Mouse (Mus musculus) heart, embryonic 16.5 days (tissue): ENCODE data around the gene Kbtbd13. TPM values are rescaled to one million over a fixed set of nuclear protein-coding genes. Genes with fewer than 3 reads are reported as not detected.

Source experiments
- ATAC-seq: fragments of 200-750 bp; cut with Nextera tagmentation; replicated peaks from 2 replicates; pipeline ENCODE4 v1.8.0; 2017; ENCODE audit warnings: moderate number of reproducible peaks; ENCODE audit not compliant: insufficient read depth, low FRiP score; ENCODE audit errors: extremely low read depth
- H3K27ac ChIP-seq: fragments of 300-500 bp; sonication (generic); 2 replicates; pipeline ENCODE4 v1.5.1; 2014; ENCODE audit warnings: mild to moderate bottlenecking, low read length, control low read depth, moderate library complexity
- H3K27me3 ChIP-seq: fragments of 300-500 bp; sonication (generic); 2 replicates; pipeline ENCODE4 v1.6.1; 2014; ENCODE audit warnings: low read length, mixed read lengths; ENCODE audit not compliant: control insufficient read depth, insufficient read depth
- H3K36me3 ChIP-seq: fragments of 300-500 bp; sonication (generic); 2 replicates; pipeline ENCODE4 v1.6.1; 2014; ENCODE audit not compliant: control insufficient read depth, insufficient read depth
- H3K4me1 ChIP-seq: fragments of 300-500 bp; sonication (generic); 2 replicates; pipeline ENCODE4 v1.6.1; 2014; ENCODE audit warnings: low read length, mixed read lengths; ENCODE audit not compliant: control insufficient read depth, insufficient read depth
- H3K4me2 ChIP-seq: fragments of 300-500 bp; sonication (generic); 2 replicates; pipeline ENCODE4 v1.6.1; 2014; ENCODE audit warnings: low read depth, mild to moderate bottlenecking, control low read depth, low read length
- H3K4me3 ChIP-seq: fragments of 300-500 bp; sonication (generic); 2 replicates; pipeline ENCODE4 v1.5.1; 2014; ENCODE audit warnings: mild to moderate bottlenecking, control low read depth, low read length
- H3K9ac ChIP-seq: fragments of 300-500 bp; sonication (generic); 2 replicates; pipeline ENCODE4 v1.6.1; 2014; ENCODE audit warnings: low read length, control low read depth
- H3K9me3 ChIP-seq: fragments of 300-500 bp; sonication (generic); replicated peaks from 2 replicates; pipeline ENCODE4 v1.6.1; 2016; ENCODE audit warnings: low read length; ENCODE audit not compliant: control insufficient read depth
- WGBS: fragments of 180-500 bp; shearing (Covaris S2); extraction: QIAGEN DNeasy Blood & Tissue Kit; methylation state at CpG from one replicate; pipeline ENCODE4 v1.1.7; 2014; 5-methylcytosine and 5-hydroxymethylcytosine counted together
- polyA plus RNA-seq: library from polyadenylated mRNA; unstranded; fragments of >200 nt; fragmentation: Nextera tagmentation; extraction: Ambion mirVana; gene quantifications from 2 replicates; pipeline ENCODE4 v1.2.1, GENCODE M21; 2015

Gene Kbtbd13
- polyA plus RNA-seq, 1 experiment from 2014 or later: 1.4 TPM

DNA sequence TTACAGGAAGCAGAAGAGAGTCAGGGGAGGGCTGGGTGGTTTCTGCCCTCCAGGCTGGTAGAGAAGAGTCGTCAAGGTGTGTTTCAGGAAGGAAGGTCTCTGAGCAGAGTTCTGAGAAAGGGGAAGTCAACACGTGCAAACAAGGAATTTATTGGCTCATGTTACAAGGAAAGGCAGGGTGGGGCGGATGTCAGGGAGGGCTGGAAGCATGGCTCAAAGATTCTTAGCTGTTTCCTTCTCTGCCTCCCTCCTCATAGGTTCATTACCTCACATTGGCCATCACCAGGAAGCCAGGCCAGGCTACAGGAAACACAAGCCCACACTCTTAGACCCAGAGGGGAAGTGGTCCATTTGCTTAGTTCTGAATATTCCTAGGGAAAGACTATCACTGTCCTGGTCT lies 32.9 kb upstream of the Kbtbd13 start:
- no peak overlapping the region for H3K9ac ChIP-seq
- H3K9me3 ChIP-seq: no peaks in the 10 kb centered on the region
- H3K36me3 ChIP-seq: no peaks in the 10 kb centered on the region
- H3K4me2 ChIP-seq: no peak overlapping the region
- no peaks in the 10 kb centered on the region for H3K4me1 ChIP-seq
- no peak overlapping the region for H3K27ac ChIP-seq
- WGBS: 25% methylated on average over 3 of the region's 3 CpGs
- no peak overlapping the region for H3K4me3 ChIP-seq
- H3K27me3 ChIP-seq: no peaks in the 10 kb centered on the region
- no peak for ATAC-seq

DNA sequence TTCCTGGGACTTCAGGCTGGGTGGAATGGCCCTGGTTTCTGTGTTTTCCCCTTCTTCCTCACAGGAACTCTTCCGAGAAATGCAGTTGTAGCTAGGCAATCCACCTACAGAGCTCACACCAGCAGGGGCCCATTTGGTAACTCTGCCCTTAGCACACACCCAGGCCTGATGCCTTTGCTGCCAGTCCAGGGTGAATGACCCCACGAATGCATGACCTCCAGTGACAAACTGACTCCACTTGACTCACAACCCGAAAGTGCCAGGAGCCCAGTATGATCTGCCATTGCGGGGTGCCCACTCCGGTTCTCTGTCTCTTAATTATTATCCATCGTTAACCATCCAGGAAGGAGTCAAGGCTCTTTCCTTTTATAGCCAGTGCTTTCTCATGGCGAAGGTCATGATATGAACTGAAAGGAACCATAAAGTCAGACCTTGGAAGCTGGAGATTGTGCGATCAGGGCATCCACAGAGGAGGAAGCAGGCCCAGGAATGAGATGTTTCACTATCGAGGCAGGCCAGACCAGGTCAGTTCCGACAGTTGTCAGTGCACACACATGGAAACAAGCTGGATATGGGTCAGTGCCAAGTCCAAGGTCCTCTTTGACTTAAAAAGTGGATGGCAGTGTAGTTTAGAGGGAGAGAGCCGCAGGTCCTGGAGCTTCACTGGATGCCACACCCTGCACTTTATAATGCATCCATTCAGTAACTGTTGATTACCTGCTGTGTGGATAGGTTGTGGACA lies 31.5 kb upstream of the Kbtbd13 start, which contains the start of gene Slc51b:
Gene Slc51b, minus strand, starts transcription at position 196 of the 742 bp plus-strand sequence.
- no peak within 1 kb of the TSS for H3K27ac ChIP-seq
- no peaks in the 10 kb centered on the region for H3K9me3 ChIP-seq
- ATAC-seq: no peak
- no peaks in the 10 kb centered on the region for H3K4me1 ChIP-seq
- no peak within 1 kb of the TSS for H3K4me2 ChIP-seq
- no peak within 1 kb of the TSS for H3K4me3 ChIP-seq
- no peak within 1 kb of the TSS for H3K9ac ChIP-seq
- no peaks in the 10 kb centered on the region for H3K27me3 ChIP-seq
- WGBS: 76% methylated on average over 11 of the region's 11 CpGs
- no peaks in the 10 kb centered on the region for H3K36me3 ChIP-seq

DNA sequence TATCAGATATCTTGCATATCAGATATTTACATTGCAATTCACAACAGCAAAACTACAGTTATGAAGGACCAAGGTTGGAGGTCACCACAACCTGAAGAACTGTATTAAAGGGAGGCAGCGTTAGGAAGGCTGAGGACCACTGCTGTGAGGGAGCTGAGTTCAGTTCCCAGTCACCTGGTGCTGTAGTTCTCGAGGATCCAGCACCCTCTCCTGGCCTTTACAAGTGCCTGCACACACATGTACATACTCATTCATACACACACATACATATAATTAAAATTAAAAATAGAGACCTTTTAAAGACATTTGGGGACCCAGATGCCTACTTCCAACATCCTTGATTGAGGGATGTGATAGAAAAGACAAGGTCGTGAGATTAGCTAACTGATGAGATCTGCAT lies 28.2 kb upstream of the Kbtbd13 start:
- no peaks in the 10 kb centered on the region for H3K36me3 ChIP-seq
- no peaks in the 10 kb centered on the region for H3K27me3 ChIP-seq
- no peaks in the 10 kb centered on the region for H3K4me1 ChIP-seq
- no peak overlapping the region for H3K4me2 ChIP-seq
- no peak overlapping the region for H3K4me3 ChIP-seq
- no peak for ATAC-seq
- no peak overlapping the region for H3K27ac ChIP-seq
- H3K9me3 ChIP-seq: no peaks in the 10 kb centered on the region
- WGBS: 69% methylated on average over 3 of the region's 3 CpGs
- H3K9ac ChIP-seq: no peak overlapping the region

DNA sequence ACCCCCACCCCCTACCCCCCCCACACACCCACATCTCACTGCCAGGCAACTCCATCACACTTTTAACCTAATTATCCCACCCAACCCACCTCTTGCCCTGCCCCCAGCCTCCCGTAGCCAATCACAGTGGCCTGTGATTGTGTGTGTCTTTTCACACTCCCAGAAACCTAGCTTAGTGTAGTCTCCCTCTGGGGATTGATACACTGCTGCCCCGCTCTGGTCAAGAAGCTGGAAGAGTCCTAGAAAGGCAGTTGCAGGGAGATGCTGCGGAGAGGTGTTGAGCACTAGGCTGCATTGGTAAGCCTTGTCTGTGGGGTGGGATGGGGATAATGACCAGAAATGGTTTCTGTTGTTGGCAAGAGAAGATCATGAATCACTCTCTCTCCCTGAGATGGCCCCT lies 26.3 kb upstream of the Kbtbd13 start:
- WGBS: 34% methylated on average over 3 of the region's 3 CpGs
- no peaks in the 10 kb centered on the region for H3K36me3 ChIP-seq

DNA sequence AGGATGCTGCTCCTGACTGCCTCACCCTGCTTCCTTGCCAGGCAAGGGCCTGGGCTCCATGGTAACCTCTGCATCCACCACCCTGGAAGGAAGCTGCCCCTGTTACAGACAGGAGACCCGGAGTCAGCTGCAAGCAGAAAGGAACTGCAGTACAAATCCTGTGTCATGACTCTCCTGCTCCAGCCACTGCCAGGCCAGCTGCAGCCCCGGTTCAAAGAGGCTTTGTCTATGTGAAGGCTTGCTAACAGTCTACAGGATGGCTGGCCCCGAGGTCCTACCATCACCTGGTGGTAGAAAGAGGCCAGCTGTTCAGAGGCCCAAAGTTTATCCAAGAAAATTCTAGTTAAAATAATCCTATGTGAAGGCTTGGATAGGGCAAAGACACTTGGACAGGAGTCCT lies 19.9 kb upstream of the Kbtbd13 start:
- Histone ChIP-seq H3K9ac (no peak overlapping the region), H3K27ac (no peak overlapping the region), H3K27me3 (no peaks in the 10 kb centered on the region), H3K9me3 (no peaks in the 10 kb centered on the region), H3K4me3 (no peak overlapping the region), H3K4me1 (no peaks in the 10 kb centered on the region), H3K36me3 (no peaks in the 10 kb centered on the region), H3K4me2 (no peak overlapping the region)
- WGBS: 52% methylated on average over 3 of the region's 3 CpGs
- no peak for ATAC-seq

More for the DNA sequence above, 26.3 kb upstream of the Kbtbd13 start:
- Histone ChIP-seq H3K27me3 (no peaks in the 10 kb centered on the region), H3K9me3 (no peaks in the 10 kb centered on the region), H3K9ac (no peak overlapping the region), H3K4me1 (no peaks in the 10 kb centered on the region), H3K4me3 (no peak overlapping the region), H3K4me2 (no peak overlapping the region), H3K27ac (no peak overlapping the region)
- ATAC-seq: no peak

DNA sequence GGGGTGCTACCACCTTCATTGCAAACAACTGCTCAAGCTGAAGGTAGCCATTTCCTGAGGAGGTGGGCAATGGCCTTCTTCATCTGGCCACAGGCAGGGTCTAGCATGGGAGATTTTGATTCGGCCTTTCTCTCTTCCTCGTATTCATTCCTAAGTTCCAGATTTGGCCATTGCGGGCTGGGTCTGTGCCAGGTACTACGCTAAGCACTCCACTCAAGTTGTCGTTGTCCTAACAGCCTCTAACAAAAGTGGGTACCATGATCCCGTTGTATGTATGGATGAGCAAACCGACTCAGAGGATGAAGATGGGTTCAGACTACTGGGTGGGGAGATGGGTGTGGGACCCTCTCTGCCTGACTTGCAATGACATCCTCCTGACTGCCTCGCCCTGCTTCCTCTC lies 18.9 kb upstream of the Kbtbd13 start:
- 86% methylated on average over 8 of the region's 8 CpGs for WGBS
- Histone ChIP-seq H3K4me3 (no peak overlapping the region), H3K36me3 (no peaks in the 10 kb centered on the region), H3K4me2 (no peak overlapping the region), H3K9ac (no peak overlapping the region), H3K4me1 (no peaks in the 10 kb centered on the region), H3K27ac (no peak overlapping the region), H3K9me3 (no peaks in the 10 kb centered on the region), H3K27me3 (no peaks in the 10 kb centered on the region)
- ATAC-seq: no peak

DNA sequence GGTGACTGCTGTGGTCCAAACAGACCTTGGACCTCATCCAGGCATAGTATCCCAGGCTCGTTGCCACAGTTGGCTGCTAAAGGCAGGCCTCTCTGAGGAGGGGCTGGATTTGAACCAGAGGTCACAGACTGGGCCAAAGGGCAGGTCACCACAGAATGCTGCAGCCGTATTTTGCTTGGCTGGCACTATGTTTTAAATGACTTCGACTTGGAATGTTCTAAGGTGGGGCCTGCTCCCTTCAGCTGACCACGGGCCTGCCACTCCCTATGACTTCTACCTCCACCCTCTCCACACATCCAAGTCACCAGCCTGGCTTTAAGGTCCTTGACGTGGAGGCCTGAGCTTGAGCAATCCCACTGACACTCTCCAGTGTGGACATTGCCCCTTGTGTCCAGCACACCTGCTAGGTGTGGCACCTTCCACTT lies 17.4 kb upstream of the Kbtbd13 start:
- Histone ChIP-seq H3K36me3 (no peaks in the 10 kb centered on the region), H3K4me1 (peaks cover 7% of the 10 kb centered on the region), H3K27me3 (no peaks in the 10 kb centered on the region), H3K27ac (no peak overlapping the region), H3K4me3 (no peak overlapping the region), H3K9me3 (no peaks in the 10 kb centered on the region), H3K9ac (no peak overlapping the region), H3K4me2 (no peak overlapping the region)
- no peak for ATAC-seq
- WGBS: 57% methylated on average over 5 of the region's 5 CpGs

DNA sequence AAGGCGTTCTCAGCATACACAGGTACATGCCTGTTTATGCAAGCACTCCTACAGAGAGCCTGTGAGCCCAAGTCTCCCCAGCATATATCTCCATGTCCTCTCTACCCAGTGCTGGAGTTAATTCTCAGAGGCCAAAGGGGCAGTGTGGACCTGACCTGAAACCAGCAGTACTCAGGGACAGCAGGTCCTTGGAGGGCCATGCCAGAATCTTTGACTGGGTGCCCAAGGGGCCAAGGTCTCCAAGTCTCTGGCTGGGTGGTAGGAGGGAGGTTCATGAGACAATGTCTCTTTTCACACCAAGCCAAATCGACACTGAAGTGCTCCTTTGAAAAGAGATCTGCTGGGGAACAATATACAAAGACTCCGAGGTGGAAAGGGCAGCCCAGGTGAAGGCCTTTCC lies 16.4 kb upstream of the Kbtbd13 start:
- peaks cover 7% of the 10 kb centered on the region for H3K4me1 ChIP-seq
- 69% methylated on average over 3 of the region's 3 CpGs for WGBS

DNA sequence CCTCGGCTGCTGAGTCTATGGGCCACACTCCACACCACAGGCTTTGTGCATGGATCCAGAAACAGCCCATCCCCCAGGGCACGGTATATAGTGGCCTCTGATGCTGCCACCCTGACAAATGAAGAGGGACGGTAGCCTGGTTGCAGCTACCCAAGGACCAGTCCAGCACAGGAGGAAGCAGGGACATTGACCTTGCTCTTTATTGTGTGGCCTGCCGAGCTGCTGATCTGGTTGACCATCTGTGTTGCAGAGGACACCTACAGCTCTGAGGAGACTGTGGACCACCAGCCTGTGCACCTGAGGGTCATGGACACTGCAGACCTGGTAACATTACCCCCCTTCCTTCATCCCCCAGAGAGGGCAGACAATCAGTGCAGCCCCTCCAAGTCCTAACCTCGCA lies 15.9 kb upstream of the Kbtbd13 start:
- H3K4me2 ChIP-seq: no peak overlapping the region
- H3K4me1 ChIP-seq: peaks cover 7% of the 10 kb centered on the region
- WGBS: 78% methylated on average over 5 of the region's 5 CpGs
- H3K4me3 ChIP-seq: no peak overlapping the region
- ATAC-seq: no peak
- H3K9me3 ChIP-seq: no peaks in the 10 kb centered on the region
- no peak overlapping the region for H3K9ac ChIP-seq
- H3K27me3 ChIP-seq: no peaks in the 10 kb centered on the region
- no peaks in the 10 kb centered on the region for H3K36me3 ChIP-seq
- H3K27ac ChIP-seq: no peak overlapping the region

More for the DNA sequence above, 16.4 kb upstream of the Kbtbd13 start:
- ATAC-seq: no peak
- no peak overlapping the region for H3K27ac ChIP-seq
- H3K4me3 ChIP-seq: no peak overlapping the region
- H3K36me3 ChIP-seq: no peaks in the 10 kb centered on the region
- no peaks in the 10 kb centered on the region for H3K9me3 ChIP-seq
- H3K27me3 ChIP-seq: no peaks in the 10 kb centered on the region
- H3K4me2 ChIP-seq: no peak overlapping the region
- no peak overlapping the region for H3K9ac ChIP-seq
